Mouse (Mus musculus) embryonic facial prominence, embryonic 13.5 days (tissue): ENCODE results near the gene Zfp784. TPM values are rescaled to one million over a fixed set of nuclear protein-coding genes. Genes with fewer than 3 reads are reported as not detected.
A peak's percentile ranks its signal among the peaks of the same experiment; 100 is the strongest.

Source experiments
- ATAC-seq: fragments of 200-750 bp; cut with Nextera tagmentation; 2 replicates; pipeline ENCODE4 v1.8.0; 2017; ENCODE audit warnings: low read depth; ENCODE audit not compliant: insufficient number of reproducible peaks, insufficient read depth, low FRiP score, low TSS enrichment
- H3K27ac ChIP-seq: fragments of 300-500 bp; sonication (generic); 2 replicates; pipeline ENCODE4 v1.5.1; 2015; ENCODE audit warnings: moderate library complexity, mild to moderate bottlenecking, inconsistent platforms
- H3K27me3 ChIP-seq: fragments of 300-500 bp; sonication (generic); 2 replicates; pipeline ENCODE4 v1.6.1; 2015; ENCODE audit warnings: mild to moderate bottlenecking, inconsistent platforms
- H3K36me3 ChIP-seq: fragments of 300-500 bp; sonication (generic); 2 replicates; pipeline ENCODE4 v1.6.1; 2015; ENCODE audit warnings: mild to moderate bottlenecking, inconsistent platforms
- H3K4me1 ChIP-seq: fragments of 300-500 bp; sonication (generic); 2 replicates; pipeline ENCODE4 v1.6.1; 2015; ENCODE audit warnings: inconsistent platforms
- H3K4me2 ChIP-seq: fragments of 300-500 bp; sonication (generic); 2 replicates; pipeline ENCODE4 v1.6.1; 2015; ENCODE audit warnings: moderate library complexity, mild to moderate bottlenecking, inconsistent platforms
- H3K4me3 ChIP-seq: fragments of 300-500 bp; sonication (generic); 2 replicates; pipeline ENCODE4 v1.5.1; 2015; ENCODE audit warnings: mild to moderate bottlenecking, inconsistent platforms
- H3K9ac ChIP-seq: fragments of 300-500 bp; sonication (generic); 2 replicates; pipeline ENCODE4 v1.6.1; 2015; ENCODE audit warnings: mild to moderate bottlenecking, inconsistent platforms
- H3K9me3 ChIP-seq: fragments of 300-500 bp; sonication (generic); 2 replicates; pipeline ENCODE4 v1.6.1; 2016; ENCODE audit warnings: inconsistent platforms
- WGBS: fragments of 180-500 bp; shearing (Covaris S2); methylation state at CpG from one replicate; pipeline ENCODE4 v1.1.7; 2015; ENCODE audit warnings: mixed read lengths; 5-methylcytosine and 5-hydroxymethylcytosine counted together
- polyA plus RNA-seq: library from polyadenylated mRNA; unstranded; fragments of >200 nt; fragmentation: Nextera tagmentation; extraction: Ambion mirVana; gene quantifications from 2 replicates; pipeline ENCODE4 v1.2.1, GENCODE M21; 2015

The Zfp784 gene
- polyA plus RNA-seq, 1 experiment from 2014 or later: 5.6 TPM

GRCm38 (mm10) chr7:5074984-5075383 lies 36.7 kb upstream of the Zfp784 start:
- 93% methylated on average over 5 of the region's 5 CpGs for WGBS
- H3K36me3 ChIP-seq: peaks cover 83% of the 10 kb centered on the region
- no peak overlapping the region for H3K4me3 ChIP-seq
- no peaks in the 10 kb centered on the region for H3K4me1 ChIP-seq
- no peaks in the 10 kb centered on the region for H3K9me3 ChIP-seq
- H3K4me2 ChIP-seq: no peak overlapping the region
- H3K9ac ChIP-seq: no peak overlapping the region
- no peaks in the 10 kb centered on the region for H3K27me3 ChIP-seq
- ATAC-seq: no peak
- H3K27ac ChIP-seq: no peak overlapping the region

- peaks cover 93% of the 10 kb centered on the region for H3K36me3 ChIP-seq
- H3K9me3 ChIP-seq: no peaks in the 10 kb centered on the region
- no peak overlapping the region for H3K9ac ChIP-seq
- no peak overlapping the region for H3K4me2 ChIP-seq
- no peak overlapping the region for H3K4me3 ChIP-seq
- 81% methylated on average over 1 of the region's 1 CpGs for WGBS
- H3K27me3 ChIP-seq: no peaks in the 10 kb centered on the region
- H3K27ac ChIP-seq: no peak overlapping the region
- no peaks in the 10 kb centered on the region for H3K4me1 ChIP-seq
- no peak for ATAC-seq
Measured at GRCm38 (mm10) chr7:5073586-5073985, 35.3 kb upstream of the Zfp784 start.

DNA sequence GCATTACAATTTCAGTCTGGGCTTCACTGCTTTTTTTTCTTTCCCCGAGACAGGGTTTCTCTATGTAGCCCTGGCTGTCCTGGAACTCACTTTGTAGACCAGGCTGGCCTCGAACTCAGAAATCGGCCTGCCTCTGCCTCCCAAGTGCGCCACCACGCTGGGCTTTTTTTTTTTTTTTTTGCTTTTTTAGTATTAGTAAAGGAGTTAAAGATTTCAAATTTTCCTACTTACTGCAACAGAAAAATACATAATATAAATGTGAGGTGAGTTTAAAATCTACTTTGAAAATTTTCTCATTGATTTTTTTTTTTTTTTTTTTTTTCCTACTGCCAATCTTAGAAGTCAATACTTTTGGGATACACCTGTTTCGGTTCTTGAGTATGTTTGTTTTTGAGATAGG lies 26.6 kb upstream of the Zfp784 start:
- peaks cover 39% of the 10 kb centered on the region for H3K36me3 ChIP-seq
- H3K4me3 ChIP-seq: no peak overlapping the region
- no peaks in the 10 kb centered on the region for H3K27me3 ChIP-seq
- no peaks in the 10 kb centered on the region for H3K9me3 ChIP-seq
- H3K27ac ChIP-seq: no peak overlapping the region
- no peak overlapping the region for H3K9ac ChIP-seq
- H3K4me2 ChIP-seq: peak overlapping the region; percentile 81; the same call in 1 of the 2 replicates
- WGBS: 96% methylated on average over 6 of the region's 6 CpGs
- ATAC-seq: no peak
- peaks cover 27% of the 10 kb centered on the region for H3K4me1 ChIP-seq

DNA sequence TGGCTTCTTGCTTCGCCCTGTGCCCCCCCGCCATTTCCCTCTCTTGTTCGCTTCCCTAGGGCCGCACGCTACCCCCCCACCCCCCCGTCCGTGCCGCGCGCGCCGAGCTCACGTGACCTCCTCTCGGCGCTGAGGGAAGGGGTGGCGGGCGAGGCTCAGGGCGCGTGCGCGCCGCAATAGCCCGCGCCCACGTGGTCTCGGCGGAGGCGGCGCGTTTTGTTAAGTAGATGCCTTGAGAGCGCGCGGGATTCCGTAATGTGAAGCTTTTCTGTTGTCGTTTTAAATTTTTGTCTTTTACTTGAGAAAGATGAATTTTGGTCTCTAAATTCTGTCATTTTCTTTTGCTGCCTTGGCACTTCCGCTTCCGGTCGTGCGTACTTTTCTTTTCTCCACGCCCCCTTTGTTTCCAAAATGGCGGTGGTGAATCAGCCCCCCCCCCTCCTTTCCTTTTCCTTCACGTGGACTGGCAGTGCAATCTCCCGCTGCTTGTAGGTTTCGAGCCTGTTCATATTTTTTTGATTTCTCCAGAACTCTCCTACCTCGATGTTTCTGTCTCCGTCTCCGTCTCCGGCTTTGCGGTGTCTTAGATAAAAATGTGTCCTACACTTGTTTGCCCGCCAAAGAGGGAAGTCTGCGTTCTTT lies 24.2 kb upstream of the Zfp784 start:
- peak; percentile 32 for ATAC-seq
- peak overlapping the region; percentile 78 for H3K9ac ChIP-seq
- peaks cover 15% of the 10 kb centered on the region for H3K36me3 ChIP-seq
- 0% methylated on average over 51 of the region's 51 CpGs for WGBS
- peaks cover 7% of the 10 kb centered on the region for H3K27me3 ChIP-seq
- H3K4me2 ChIP-seq: peak overlapping the region; percentile 81
- peaks cover 42% of the 10 kb centered on the region for H3K4me1 ChIP-seq
- peak overlapping the region; percentile 59 for H3K4me3 ChIP-seq
- H3K9me3 ChIP-seq: no peaks in the 10 kb centered on the region
- peak overlapping the region; percentile 99 for H3K27ac ChIP-seq

DNA sequence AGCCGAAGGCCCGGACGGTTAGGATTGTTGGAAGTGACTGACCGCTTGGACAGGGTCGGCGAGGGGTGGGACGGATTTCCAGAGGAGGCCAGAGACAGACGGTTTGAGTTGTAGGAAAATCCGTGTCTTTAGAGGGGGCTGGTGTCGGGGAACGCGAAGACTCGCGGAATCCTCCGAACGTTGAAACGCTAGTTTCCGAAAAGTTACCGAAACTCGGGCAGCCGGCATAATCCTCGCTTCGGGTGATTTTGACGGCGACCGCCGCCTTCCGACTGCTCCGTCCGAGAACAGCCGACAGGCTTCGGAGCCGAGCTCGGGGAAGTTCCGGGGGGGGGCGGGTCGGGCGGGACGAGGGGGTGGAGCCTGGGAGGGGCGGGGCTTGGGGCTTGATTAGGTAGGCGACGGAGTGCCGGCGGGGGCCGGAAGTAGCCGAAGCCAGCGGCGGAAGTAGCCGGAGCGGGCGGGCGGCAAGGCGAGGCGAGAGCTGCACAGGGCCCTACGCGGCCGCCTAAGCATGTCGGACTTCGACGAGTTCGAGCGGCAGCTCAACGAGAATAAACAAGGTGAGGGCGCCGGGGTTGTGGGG lies 23.6 kb upstream of the Zfp784 start, which contains the start of gene U2af2:
U2af2 (plus strand) TSS at position 370 of the 586 bp plus-strand sequence.
- peak within 1 kb of the TSS; percentile 81 for H3K4me2 ChIP-seq
- H3K9me3 ChIP-seq: no peaks in the 10 kb centered on the region
- peak within 1 kb of the TSS; percentile 92 for H3K9ac ChIP-seq
- peaks cover 9% of the 10 kb centered on the region for H3K36me3 ChIP-seq
- peak within 1 kb of the TSS; percentile 59 for H3K4me3 ChIP-seq
- peak; percentile 74 for ATAC-seq
- peak within 1 kb of the TSS; percentile 99 for H3K27ac ChIP-seq
- H3K4me1 ChIP-seq: peaks cover 46% of the 10 kb centered on the region
- under 1% methylated on average over 54 of the region's 65 CpGs for WGBS
- peaks cover 8% of the 10 kb centered on the region for H3K27me3 ChIP-seq

DNA sequence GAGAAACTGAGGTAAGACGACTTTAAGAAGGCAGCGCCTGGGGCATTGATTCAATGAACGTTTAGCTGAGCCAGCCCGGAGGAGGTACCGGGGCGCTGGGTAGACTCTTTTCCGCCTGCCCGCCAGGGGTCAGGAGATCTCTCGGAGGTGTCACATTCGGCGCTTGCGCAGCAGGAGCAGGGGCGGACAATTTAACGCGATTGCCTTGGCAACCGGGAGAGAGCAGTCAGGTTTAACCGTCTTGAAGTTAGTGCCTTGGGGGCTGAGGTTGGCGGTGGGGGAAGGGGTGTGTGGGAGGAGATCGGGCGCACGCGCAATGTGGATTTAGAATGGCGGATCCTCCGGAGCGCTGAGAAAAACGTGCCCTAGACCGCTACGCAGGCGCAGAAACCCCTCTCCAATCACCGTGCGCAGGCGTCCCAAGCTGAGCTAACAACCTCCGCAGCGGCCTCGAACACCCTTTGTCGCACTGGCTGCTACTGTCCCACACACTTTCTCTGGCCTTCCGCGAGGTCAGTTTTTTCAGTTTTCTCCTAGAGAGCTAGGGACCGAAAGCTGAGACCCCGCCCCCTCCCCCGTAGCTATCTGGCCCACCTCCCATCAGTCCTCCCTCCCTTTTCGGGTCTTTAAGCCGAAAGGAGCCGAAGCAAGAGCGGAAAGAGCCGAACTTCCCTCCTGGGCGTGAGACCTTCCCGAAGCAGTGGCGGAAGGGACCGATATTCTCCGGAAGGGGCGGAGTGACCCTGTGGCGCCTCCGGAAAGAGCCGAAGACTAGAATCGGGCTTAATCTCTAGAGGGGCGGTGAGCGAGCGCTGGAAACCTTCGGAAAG lies 22.9 kb upstream of the Zfp784 start:
- Histone ChIP-seq H3K9me3 (no peaks in the 10 kb centered on the region), H3K4me2 (peak overlapping the region; percentile 81), H3K9ac (peak overlapping the region; percentile 92), H3K27ac (peak overlapping the region; percentile 99), H3K36me3 (peaks cover 2% of the 10 kb centered on the region), H3K27me3 (peaks cover 9% of the 10 kb centered on the region), H3K4me1 (peaks cover 49% of the 10 kb centered on the region), H3K4me3 (peak overlapping the region; percentile 59)
- peak; percentile 86 for ATAC-seq
- whole genome bisulfite sequencing: under 1% methylated on average over 60 of the region's 60 CpGs

- H3K4me1 ChIP-seq: peaks cover 47% of the 10 kb centered on the region
- H3K9me3 ChIP-seq: no peaks in the 10 kb centered on the region
- H3K9ac ChIP-seq: peak overlapping the region; percentile 92
- peaks cover 17% of the 10 kb centered on the region for H3K27me3 ChIP-seq
- H3K27ac ChIP-seq: peak overlapping the region; percentile 99
- ATAC-seq: no peak
- no peaks in the 10 kb centered on the region for H3K36me3 ChIP-seq
- WGBS: 2% methylated on average over 27 of the region's 27 CpGs
- peak overlapping the region; percentile 59 for H3K4me3 ChIP-seq
- peak overlapping the region; percentile 81 for H3K4me2 ChIP-seq
Measured at GRCm38 (mm10) chr7:5060239-5060731, 22.0 kb upstream of the Zfp784 start.

- H3K4me1 ChIP-seq: peaks cover 44% of the 10 kb centered on the region
- no peaks in the 10 kb centered on the region for H3K9me3 ChIP-seq
- H3K27me3 ChIP-seq: peaks cover 26% of the 10 kb centered on the region
- no peak for ATAC-seq
- H3K4me2 ChIP-seq: peak overlapping the region; percentile 81; the same call in 1 of the 2 replicates
- no peaks in the 10 kb centered on the region for H3K36me3 ChIP-seq
- peak overlapping the region; percentile 92; the same call in 1 of the 2 replicates for H3K9ac ChIP-seq
- H3K4me3 ChIP-seq: no peak overlapping the region
- 91% methylated on average over 12 of the region's 12 CpGs for WGBS
- peak overlapping the region; percentile 99 for H3K27ac ChIP-seq
Measured at GRCm38 (mm10) chr7:5059421-5059820, 21.2 kb upstream of the Zfp784 start.

- no peaks in the 10 kb centered on the region for H3K36me3 ChIP-seq
- no peaks in the 10 kb centered on the region for H3K9me3 ChIP-seq
- H3K4me1 ChIP-seq: peaks cover 44% of the 10 kb centered on the region
- ATAC-seq: no peak
- H3K4me2 ChIP-seq: no peak overlapping the region
- 97% methylated on average over 1 of the region's 1 CpGs for WGBS
- H3K9ac ChIP-seq: no peak overlapping the region
- H3K27me3 ChIP-seq: peaks cover 34% of the 10 kb centered on the region
- H3K27ac ChIP-seq: no peak overlapping the region
- 0 out of 2 replicates have a peak overlapping the region, but pooled peaks have one; percentile 68 for H3K4me3 ChIP-seq
Measured at GRCm38 (mm10) chr7:5058631-5059030, 20.4 kb upstream of the Zfp784 start.

DNA sequence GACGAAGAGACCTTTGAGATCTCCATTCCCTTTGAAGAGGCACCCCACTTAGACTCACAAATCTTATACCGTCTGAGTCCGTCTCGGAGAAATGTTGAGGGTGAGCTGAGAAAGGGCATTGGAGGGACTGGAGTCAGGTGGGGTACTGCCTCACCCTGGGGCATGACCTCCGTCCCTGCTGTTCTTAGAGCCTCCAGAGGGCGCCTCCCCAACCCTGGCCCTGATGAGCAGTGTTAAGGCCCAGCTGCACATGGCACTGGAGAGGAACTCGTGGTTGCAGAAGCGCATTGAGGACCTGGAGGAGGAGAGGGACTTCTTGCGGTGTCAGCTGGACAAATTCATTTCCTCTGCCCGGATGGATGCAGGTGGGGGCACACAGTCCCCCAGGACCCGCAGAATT lies 19.6 kb upstream of the Zfp784 start:
- peak overlapping the region; percentile 89 for H3K9ac ChIP-seq
- no peaks in the 10 kb centered on the region for H3K9me3 ChIP-seq
- H3K4me3 ChIP-seq: peak overlapping the region; percentile 68
- H3K27ac ChIP-seq: no peak overlapping the region
- peaks cover 42% of the 10 kb centered on the region for H3K27me3 ChIP-seq
- H3K4me2 ChIP-seq: peak overlapping the region; percentile 82
- WGBS: 40% methylated on average over 11 of the region's 11 CpGs
- peaks cover 50% of the 10 kb centered on the region for H3K4me1 ChIP-seq
- ATAC-seq: no peak
- H3K36me3 ChIP-seq: no peaks in the 10 kb centered on the region

DNA sequence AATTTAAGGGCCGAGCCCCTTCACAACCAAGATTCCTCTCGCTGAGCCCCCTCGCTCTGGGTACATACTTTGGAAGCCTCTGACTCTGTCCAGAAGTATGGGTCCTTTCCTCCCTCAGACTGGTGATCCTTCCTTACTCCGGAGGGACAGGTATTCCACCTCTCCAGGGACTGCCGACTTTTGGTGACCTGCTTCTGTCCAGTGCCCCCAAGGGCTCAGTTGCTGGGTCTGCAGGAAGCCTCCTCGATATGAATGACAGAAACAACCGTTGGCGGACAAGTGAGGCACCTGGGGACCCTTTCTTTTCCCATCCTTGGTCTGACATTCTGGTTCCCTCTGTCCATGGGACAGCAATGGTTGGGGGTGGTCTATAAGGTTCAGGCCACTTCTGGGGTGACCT lies 19.1 kb upstream of the Zfp784 start:
- Histone ChIP-seq H3K4me1 (peaks cover 54% of the 10 kb centered on the region), H3K9me3 (no peaks in the 10 kb centered on the region)
- no peak for ATAC-seq

More for the DNA sequence above, 19.1 kb upstream of the Zfp784 start:
- Histone ChIP-seq H3K9ac (peak overlapping the region; percentile 89), H3K36me3 (no peaks in the 10 kb centered on the region), H3K27me3 (peaks cover 46% of the 10 kb centered on the region), H3K4me3 (peak overlapping the region; percentile 68), H3K4me2 (peak overlapping the region; percentile 82), H3K27ac (no peak overlapping the region)
- WGBS: 36% methylated on average over 8 of the region's 8 CpGs
